Mouse (Mus musculus): ENCODE measurements around the gene Nek8.

DNA sequence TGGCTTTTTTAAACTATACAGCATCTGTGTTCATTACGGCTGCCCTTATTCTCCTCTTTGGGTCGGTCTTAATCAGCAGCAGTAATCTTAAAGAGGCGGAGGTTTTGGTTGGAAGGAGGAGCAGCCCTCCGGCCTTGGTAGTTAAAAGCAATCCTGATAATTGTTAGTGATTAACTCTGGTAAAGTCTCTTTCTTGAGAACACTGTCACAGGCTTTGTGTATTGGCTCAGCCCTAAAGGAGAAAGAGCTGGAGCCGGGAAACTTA is 60.4 kb downstream of the Nek8 start:
- TF ChIP-seq CTCF (IDR thresholded peaks at IDR 0.05; ENCODE audit: low read depth) (no peak), EP300 (IDR thresholded peaks at IDR 0.05; ENCODE audit: low read depth) (no peak)
